Mouse (Mus musculus): Measurements from ENCODE around the gene Myo9a.
"Not testable (repeated sequence)": the region's sequence is repeated elsewhere in the genome, so short reads cannot be mapped to it uniquely, and the experiment has no call there.

Gene Myo9a

GRCm38 (mm10) chr9:59751966-59752365 lies 1.3 kb downstream of the Myo9a start:
- peak; percentile 42 for DNase-seq

- no peak for DNase-seq
These were observed 4.5 kb downstream of the Myo9a start for GRCm38 (mm10) chr9:59755199-59755598.

GRCm38 (mm10) chr9:59757016-59757415 lies 6.3 kb downstream of the Myo9a start:
- not testable (repeated sequence) for DNase-seq

- no peak for DNase-seq
These were observed 9.8 kb downstream of the Myo9a start for GRCm38 (mm10) chr9:59760515-59760914.

DNA sequence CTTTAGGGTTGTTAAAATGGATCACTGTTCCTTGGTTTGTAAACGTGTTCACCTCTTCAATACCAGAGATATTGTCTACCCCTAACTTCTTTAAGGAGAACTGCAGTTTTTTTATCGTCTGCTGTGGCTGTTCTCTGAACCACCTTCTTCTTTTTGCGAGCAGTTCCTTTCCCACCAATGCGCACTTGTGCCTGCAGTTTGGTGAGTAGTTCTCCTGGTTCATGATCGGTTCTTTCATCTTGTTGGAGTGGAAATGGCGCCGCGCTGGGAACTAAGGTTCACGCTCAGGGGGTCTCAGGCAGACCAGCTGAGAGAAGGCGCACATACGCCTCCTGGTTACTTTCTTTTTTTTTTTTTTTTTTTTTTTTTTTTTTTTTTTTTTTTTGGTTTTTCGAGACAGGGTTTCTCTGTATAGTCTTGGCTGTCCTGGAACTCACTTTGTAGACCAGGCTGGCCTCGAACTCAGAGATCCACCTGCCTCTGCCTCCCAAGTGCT lies 16.3 kb downstream of the Myo9a start:
- DNase-seq: not testable (repeated sequence)

GRCm38 (mm10) chr9:59806046-59806774 lies 55.5 kb downstream of the Myo9a start:
- DNase-seq: not testable (repeated sequence)

- DNase-seq: no peak
These were observed 133.9 kb downstream of the Myo9a start for GRCm38 (mm10) chr9:59884551-59884950.

DNA sequence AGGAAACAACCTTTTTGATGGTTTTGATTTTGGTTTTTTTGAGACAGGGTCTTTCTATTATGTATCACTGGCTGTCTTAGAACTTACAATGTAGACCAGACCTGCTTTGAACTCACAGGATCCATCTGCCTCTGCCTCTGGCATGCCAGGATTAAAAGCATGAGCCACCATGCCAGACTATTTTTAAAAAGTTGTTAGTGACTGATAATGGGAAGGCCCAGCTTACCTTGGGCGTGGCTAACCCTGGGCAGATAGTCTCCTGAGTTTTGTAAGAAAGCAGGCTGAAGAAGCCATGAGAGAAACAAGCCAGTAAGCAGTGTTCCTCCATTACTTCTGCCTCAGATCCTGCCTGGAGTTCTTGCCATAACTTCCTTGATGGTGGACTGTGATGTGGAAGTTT lies 152.7 kb downstream of the Myo9a start:
- DNase-seq: no peak

- no peak for DNase-seq
These were observed 164.1 kb downstream of the Myo9a start for GRCm38 (mm10) chr9:59914761-59915160.

GRCm38 (mm10) chr9:59930248-59930647 lies 179.6 kb downstream of the Myo9a start:
- no peak for DNase-seq

- DNase-seq: not testable (repeated sequence)
These were observed 185.2 kb downstream of the Myo9a start for GRCm38 (mm10) chr9:59935866-59936265.

- no peak for DNase-seq
These were observed 187.8 kb downstream of the Myo9a start for GRCm38 (mm10) chr9:59938529-59938928.

- no peak for DNase-seq
These were observed 189.0 kb downstream of the Myo9a start for GRCm38 (mm10) chr9:59939691-59940090.

DNA sequence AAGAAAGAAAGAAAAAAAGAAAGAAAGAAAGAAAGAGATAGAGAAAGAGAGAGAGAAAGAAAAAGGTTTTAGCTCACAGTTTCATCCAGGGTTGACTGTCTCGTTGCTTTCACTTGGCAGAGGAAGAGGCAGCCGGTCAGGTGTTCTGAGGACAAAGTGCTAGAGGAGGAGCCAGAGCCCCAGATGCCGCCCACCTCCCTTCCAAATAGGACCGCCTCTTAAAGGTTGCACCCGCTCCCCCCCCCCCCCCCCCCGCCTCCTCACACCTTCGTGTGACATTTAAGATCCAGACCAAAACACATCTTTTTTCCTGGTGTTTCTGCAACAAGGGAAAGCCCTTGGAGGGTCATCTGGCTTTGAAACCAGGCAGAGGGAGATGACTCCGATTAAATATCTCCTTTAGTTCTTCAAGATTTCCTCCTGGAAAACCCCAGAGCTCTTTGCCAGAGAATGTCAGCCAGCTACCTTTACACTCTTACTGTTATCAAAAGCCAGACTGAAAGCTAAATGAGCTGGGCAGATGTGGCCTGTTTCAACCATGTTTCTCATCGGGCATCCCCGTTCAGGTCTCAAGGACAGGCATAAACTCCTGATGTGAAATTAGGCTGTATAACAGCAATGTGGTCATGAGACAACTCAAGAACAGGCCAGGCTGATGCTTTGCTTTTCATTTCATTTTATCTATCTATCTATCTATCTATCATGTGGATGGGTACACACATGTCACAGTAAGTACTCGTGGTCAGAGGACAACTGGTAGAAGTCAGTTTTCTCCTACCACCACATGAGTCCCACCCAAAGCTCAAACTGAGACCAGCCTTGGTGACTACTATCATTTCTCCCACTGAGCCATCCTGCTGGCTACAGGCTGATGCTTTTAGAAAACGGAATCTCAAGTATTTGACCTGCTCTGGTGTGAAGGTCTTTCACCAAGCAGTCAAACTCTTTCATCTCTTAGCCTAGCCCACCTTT lies 190.5 kb downstream of the Myo9a start:
- no peak for DNase-seq

DNA sequence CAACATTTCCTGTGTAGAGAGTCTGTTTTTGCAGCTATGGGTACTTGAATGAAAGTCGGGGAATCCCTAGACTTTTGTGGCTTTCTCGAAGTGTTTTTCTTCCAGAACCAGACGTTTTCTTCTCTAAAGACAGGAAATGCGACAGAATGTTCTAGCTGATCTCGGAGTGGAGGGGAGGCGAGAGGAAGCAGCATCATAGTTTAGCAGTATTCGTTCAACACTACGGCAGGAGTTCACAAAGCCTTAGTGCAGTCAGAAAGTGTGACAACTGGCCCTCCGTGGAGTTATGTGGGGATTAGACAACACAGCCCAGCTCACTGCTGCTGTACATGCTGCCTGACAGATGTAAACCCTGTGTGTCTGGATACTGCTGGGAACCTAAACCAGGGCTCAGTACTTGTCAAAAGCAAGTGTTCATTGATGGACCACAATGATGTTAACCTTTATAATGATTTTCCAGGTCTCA lies 191.2 kb downstream of the Myo9a start:
- no peak for DNase-seq

DNA sequence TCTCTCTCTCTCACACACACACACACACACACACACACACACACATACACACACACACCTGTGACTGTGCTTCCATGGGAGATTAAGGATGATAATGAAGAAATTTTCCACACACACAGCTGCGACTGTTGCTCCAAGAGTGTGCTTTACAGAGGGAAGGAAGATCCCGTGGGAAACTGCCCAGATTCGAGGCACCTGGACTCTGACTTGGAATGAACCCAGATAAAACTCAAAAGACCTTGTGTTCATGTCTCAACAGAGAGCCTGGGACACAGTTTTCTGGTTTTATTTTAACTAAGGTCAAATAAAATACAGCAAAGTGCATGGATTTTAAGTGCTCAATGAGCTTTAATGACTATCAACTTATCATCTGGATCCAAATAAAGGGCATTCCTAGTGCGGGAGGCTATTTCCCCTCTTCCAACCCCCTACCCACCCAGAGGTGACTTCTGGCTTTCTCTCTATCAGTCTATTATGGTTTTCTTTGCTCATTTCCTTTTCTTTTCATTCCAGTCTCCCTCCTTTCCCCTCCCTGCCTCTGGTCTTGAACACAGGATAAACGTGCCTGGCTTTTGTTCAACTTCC lies 191.9 kb downstream of the Myo9a start:
- no peak for DNase-seq

DNA sequence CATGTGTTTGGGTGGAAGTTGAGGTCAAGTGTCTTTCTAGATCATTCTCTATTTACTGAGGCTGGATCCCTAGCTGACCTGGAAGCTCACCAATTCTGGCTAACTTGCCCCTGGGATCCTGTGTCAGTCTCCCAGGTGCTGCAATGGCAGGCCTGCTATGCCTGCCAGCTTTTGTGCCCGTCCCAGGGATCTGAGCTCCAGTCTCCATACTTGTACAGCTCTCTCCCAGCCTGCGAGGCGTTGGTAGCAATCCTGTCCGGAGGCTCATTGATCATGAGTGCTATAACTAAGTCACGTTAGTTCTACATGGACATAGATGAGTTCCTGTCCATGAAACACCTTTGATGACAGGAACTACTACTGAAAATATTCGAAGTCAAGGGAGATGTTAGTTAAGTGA lies 193.1 kb downstream of the Myo9a start:
- DNase-seq: no peak

DNA sequence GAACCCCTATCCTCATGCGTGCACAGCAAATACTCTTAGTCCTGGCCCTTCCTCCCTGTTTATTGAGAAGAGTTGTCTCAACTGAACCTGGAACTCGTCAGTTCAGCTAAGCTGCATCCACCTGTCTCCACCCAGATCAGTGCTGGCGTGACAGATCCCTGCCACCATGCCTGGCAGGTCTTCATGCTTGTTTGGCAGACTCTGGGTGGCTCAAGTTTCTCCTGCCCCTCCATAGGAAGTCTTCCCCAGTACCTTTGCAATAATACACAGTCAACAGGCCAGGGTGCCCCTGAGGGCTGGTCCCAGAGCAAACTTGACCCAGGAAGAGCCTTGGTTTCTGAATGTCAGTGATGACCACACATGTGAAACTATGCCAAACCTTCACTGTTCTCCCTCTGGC lies 194.5 kb downstream of the Myo9a start:
- no peak for DNase-seq

- DNase-seq: no peak
These were observed 196.6 kb downstream of the Myo9a start for GRCm38 (mm10) chr9:59947271-59947670.

GRCm38 (mm10) chr9:59948226-59948625 lies 197.5 kb downstream of the Myo9a start:
- no peak for DNase-seq

DNA sequence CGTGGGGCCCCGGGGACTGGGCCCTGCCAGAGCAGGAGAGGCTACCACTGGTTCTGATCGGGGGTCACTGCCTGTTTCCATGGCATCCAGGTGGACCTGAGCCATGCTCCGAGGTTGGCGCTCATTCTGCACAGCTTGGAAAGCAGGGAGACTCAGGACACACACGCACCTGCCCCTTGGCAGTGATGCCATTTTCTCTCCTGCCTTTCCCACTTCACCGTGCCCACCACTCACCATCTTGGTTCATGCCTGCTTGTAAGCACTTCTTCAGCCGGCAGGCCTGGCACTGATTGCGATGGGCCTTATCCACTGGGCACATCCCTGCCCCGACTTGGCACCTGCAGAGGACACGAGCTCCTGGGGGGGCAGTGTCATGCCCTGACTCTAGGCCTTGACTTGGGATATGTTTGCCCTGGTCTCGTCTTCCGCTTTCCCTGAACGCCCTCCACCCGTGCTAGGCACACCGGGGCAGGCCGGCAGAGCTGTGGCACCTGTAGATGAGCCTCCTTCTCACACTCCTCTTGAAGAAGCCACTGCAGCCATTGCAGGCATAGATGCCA lies 198.1 kb downstream of the Myo9a start:
- DNase-seq: no peak

DNA sequence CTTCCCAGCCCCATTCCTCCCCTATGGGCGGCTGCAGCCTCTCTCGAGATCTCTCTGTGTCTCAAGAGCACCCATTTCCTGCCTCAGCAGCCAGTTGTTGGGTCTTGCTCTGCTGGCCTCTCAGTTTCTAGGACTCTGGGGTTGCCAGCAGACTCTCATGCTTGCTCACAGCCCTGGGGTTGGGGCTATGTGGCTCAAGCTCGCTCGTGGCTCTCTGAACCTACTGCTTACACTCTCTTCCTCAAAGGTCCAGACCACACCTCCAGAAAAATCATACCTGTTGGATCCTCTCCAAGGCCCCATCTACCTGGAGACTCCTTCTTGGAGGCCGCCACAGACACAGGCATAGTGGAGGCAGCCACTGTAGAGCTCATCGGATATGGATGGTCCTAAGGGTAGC lies 198.8 kb downstream of the Myo9a start:
- DNase-seq: no peak

DNA sequence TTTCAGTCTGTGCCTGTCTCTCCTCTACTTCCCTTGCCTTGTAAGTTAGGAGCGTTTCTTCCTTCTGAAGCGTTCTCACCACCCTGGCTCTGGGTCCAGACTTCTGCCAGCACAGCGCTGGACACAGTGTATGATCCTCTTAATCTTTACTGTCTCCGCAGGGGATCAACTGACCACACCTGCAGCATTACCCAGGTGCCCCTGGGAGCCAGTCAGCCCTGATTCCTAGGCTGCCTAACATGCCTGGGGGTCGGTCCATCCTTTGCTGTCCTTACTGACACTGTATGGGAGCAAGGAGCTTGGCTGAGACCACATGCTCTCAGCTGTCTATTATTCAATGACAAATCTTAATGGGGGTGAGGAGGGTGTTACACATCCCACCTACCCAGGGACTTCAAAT lies 199.3 kb downstream of the Myo9a start:
- DNase-seq: no peak
